Mouse (Mus musculus) embryo, embryonic 9.5 days (tissue): Measurements from ENCODE around the gene Tfap2e.

Experiments
- DNase-seq: peaks from one replicate; pipeline ENCODE4 v3.0.0-alpha.2; 2017; ENCODE audit errors: extremely low spot score

Tfap2e gene

GRCm38 (mm10) chr4:126752024-126752607, 16.1 kb upstream of the Tfap2e start:
- DNase-seq = no peak

- no peak for DNase-seq
These were observed 15.6 kb upstream of the Tfap2e start for GRCm38 (mm10) chr4:126751556-126752023.

- no peak for DNase-seq
These were observed 15.0 kb upstream of the Tfap2e start for GRCm38 (mm10) chr4:126750863-126751555.

- DNase-seq = no peak
These were observed 14.1 kb upstream of the Tfap2e start for GRCm38 (mm10) chr4:126750046-126750683.

GRCm38 (mm10) chr4:126749553-126749952, 13.5 kb upstream of the Tfap2e start:
- DNase-seq = no peak

GRCm38 (mm10) chr4:126748381-126748780, 12.3 kb upstream of the Tfap2e start:
- DNase-seq = no peak

- no peak for DNase-seq
These were observed 10.3 kb upstream of the Tfap2e start for GRCm38 (mm10) chr4:126746194-126746840.

GRCm38 (mm10) chr4:126745506-126746193, 9.6 kb upstream of the Tfap2e start:
- peak; percentile 40 for DNase-seq

- DNase-seq = no peak
These were observed 8.8 kb upstream of the Tfap2e start for GRCm38 (mm10) chr4:126744831-126745230.

- DNase-seq = peak; percentile 41
These were observed 7.7 kb upstream of the Tfap2e start for GRCm38 (mm10) chr4:126743713-126744112.

GRCm38 (mm10) chr4:126742976-126743375, 6.9 kb upstream of the Tfap2e start:
- no peak for DNase-seq

- peak; percentile 84 for DNase-seq
These were observed 5.4 kb upstream of the Tfap2e start for GRCm38 (mm10) chr4:126741448-126741847.

- DNase-seq = peak; percentile 64
These were observed 4.1 kb upstream of the Tfap2e start for GRCm38 (mm10) chr4:126739966-126740676.

- peak; percentile 31 for DNase-seq
These were observed 549 bp downstream of the Tfap2e start for GRCm38 (mm10) chr4:126735382-126736000.

- DNase-seq = peak; percentile 45
These were observed 1.2 kb downstream of the Tfap2e start for GRCm38 (mm10) chr4:126734700-126735381.

- DNase-seq = peak; percentile 29
These were observed 1.9 kb downstream of the Tfap2e start for GRCm38 (mm10) chr4:126734001-126734603.

- peak; percentile 14 for DNase-seq
These were observed 3.3 kb downstream of the Tfap2e start for GRCm38 (mm10) chr4:126732531-126733380.

- no peak for DNase-seq
These were observed 3.9 kb downstream of the Tfap2e start for GRCm38 (mm10) chr4:126732111-126732510.

- DNase-seq = no peak
These were observed 28.6 kb downstream of the Tfap2e start for GRCm38 (mm10) chr4:126707439-126707826.
